Mouse (Mus musculus): ENCODE results near the gene Glipr2. TPM values are rescaled to one million over a fixed set of nuclear protein-coding genes. Genes with fewer than 3 reads are reported as not detected.

The Glipr2 gene
- total and polyA plus RNA-seq, 2 experiments from 2014 or later: 22.6 to 25.5 TPM

GRCm38 (mm10) chr4:43959523-43960179 is 2.5 kb downstream of the Glipr2 start:
- no peak overlapping the region for H3K9ac ChIP-seq
- ATAC-seq (no peak), DNase-seq (no peak)
- H3K27me3 ChIP-seq (ENCODE audit: insufficient read depth, low read length): no peaks in the 10 kb centered on the region
- H3K36me3 ChIP-seq (ENCODE audit: insufficient read depth): no peaks in the 10 kb centered on the region
- H3K4me1 ChIP-seq (ENCODE audit: insufficient read depth): peaks cover 6% of the 10 kb centered on the region
- no peaks in the 10 kb centered on the region for H3K9me3 ChIP-seq (ENCODE audit: low read length)
- H3K4me3 ChIP-seq (ENCODE audit: low read depth, low read length): no peak overlapping the region
- H3K27ac ChIP-seq (ENCODE audit: low read depth, low read length): no peak overlapping the region
- H3K4me2 ChIP-seq (ENCODE audit: low read depth): no peak overlapping the region
- 76% methylated on average over 9 of the region's 9 CpGs for WGBS
- no peak for TF ChIP-seq CTCF (IDR thresholded peaks at IDR 0.05; ENCODE audit: low read depth)

GRCm38 (mm10) chr4:43960207-43960606 is 3.0 kb downstream of the Glipr2 start:
- Histone ChIP-seq H3K4me2 (ENCODE audit: low read depth) (no peak overlapping the region), H3K27ac (ENCODE audit: low read depth, low read length) (no peak overlapping the region), H3K4me3 (ENCODE audit: low read depth, low read length) (no peak overlapping the region), H3K27me3 (ENCODE audit: insufficient read depth, low read length) (no peaks in the 10 kb centered on the region), H3K36me3 (ENCODE audit: insufficient read depth) (no peaks in the 10 kb centered on the region), H3K9me3 (ENCODE audit: low read length) (no peaks in the 10 kb centered on the region), H3K9ac (no peak overlapping the region), H3K4me1 (ENCODE audit: insufficient read depth) (peaks cover 6% of the 10 kb centered on the region)
- no peak for ATAC-seq
- no peak for TF ChIP-seq CTCF (IDR thresholded peaks at IDR 0.05; ENCODE audit: low read depth)
- DNase-seq: no peak
- 85% methylated on average over 6 of the region's 6 CpGs for WGBS

- Histone ChIP-seq H3K27me3 (ENCODE audit: insufficient read depth, low read length) (no peaks in the 10 kb centered on the region), H3K27ac (ENCODE audit: low read depth, low read length) (no peak overlapping the region), H3K9ac (no peak overlapping the region), H3K4me1 (ENCODE audit: insufficient read depth) (no peaks in the 10 kb centered on the region), H3K4me3 (ENCODE audit: low read depth, low read length) (no peak overlapping the region), H3K9me3 (ENCODE audit: low read length) (no peaks in the 10 kb centered on the region), H3K4me2 (ENCODE audit: low read depth) (no peak overlapping the region), H3K36me3 (ENCODE audit: insufficient read depth) (no peaks in the 10 kb centered on the region)
- DNase-seq: no peak
- ATAC-seq: no peak
- WGBS: 46% methylated on average over 2 of the region's 2 CpGs
- TF ChIP-seq CTCF (IDR thresholded peaks at IDR 0.05; ENCODE audit: low read depth): no peak
These were observed 7.2 kb downstream of the Glipr2 start for GRCm38 (mm10) chr4:43964326-43964833.

GRCm38 (mm10) chr4:43964951-43965684 is 7.9 kb downstream of the Glipr2 start:
- no peak overlapping the region for H3K4me3 ChIP-seq (ENCODE audit: low read depth, low read length)
- H3K27me3 ChIP-seq (ENCODE audit: insufficient read depth, low read length): no peaks in the 10 kb centered on the region
- TF ChIP-seq CTCF (IDR thresholded peaks at IDR 0.05; ENCODE audit: low read depth): no peak
- H3K36me3 ChIP-seq (ENCODE audit: insufficient read depth): no peaks in the 10 kb centered on the region
- DNase-seq: no peak
- no peak overlapping the region for H3K4me2 ChIP-seq (ENCODE audit: low read depth)
- no peaks in the 10 kb centered on the region for H3K9me3 ChIP-seq (ENCODE audit: low read length)
- H3K27ac ChIP-seq (ENCODE audit: low read depth, low read length): no peak overlapping the region
- no peaks in the 10 kb centered on the region for H3K4me1 ChIP-seq (ENCODE audit: insufficient read depth)
- ATAC-seq: no peak
- WGBS: 50% methylated on average over 4 of the region's 4 CpGs
- no peak overlapping the region for H3K9ac ChIP-seq

- no peaks in the 10 kb centered on the region for H3K4me1 ChIP-seq (ENCODE audit: insufficient read depth)
- no peak overlapping the region for H3K27ac ChIP-seq (ENCODE audit: low read depth, low read length)
- WGBS: 84% methylated on average over 7 of the region's 7 CpGs
- TF ChIP-seq CTCF (IDR thresholded peaks at IDR 0.05; ENCODE audit: low read depth): no peak
- no peak overlapping the region for H3K9ac ChIP-seq
- H3K4me3 ChIP-seq (ENCODE audit: low read depth, low read length): no peak overlapping the region
- no peak for DNase-seq
- H3K9me3 ChIP-seq (ENCODE audit: low read length): no peaks in the 10 kb centered on the region
- H3K27me3 ChIP-seq (ENCODE audit: insufficient read depth, low read length): no peaks in the 10 kb centered on the region
- no peak overlapping the region for H3K4me2 ChIP-seq (ENCODE audit: low read depth)
- no peaks in the 10 kb centered on the region for H3K36me3 ChIP-seq (ENCODE audit: insufficient read depth)
- ATAC-seq: no peak
These were observed 8.8 kb downstream of the Glipr2 start for GRCm38 (mm10) chr4:43965856-43966535.

GRCm38 (mm10) chr4:43968650-43969049 is 11.4 kb downstream of the Glipr2 start:
- H3K4me1 ChIP-seq (ENCODE audit: insufficient read depth): no peaks in the 10 kb centered on the region
- peaks cover 3% of the 10 kb centered on the region; the same call in 1 of the 2 replicates for H3K36me3 ChIP-seq (ENCODE audit: insufficient read depth)
- DNase-seq: no peak
- H3K27ac ChIP-seq (ENCODE audit: low read depth, low read length): no peak overlapping the region
- H3K27me3 ChIP-seq (ENCODE audit: insufficient read depth, low read length): no peaks in the 10 kb centered on the region
- no peak for ATAC-seq
- H3K4me2 ChIP-seq (ENCODE audit: low read depth): no peak overlapping the region
- H3K9ac ChIP-seq: no peak overlapping the region
- no peak overlapping the region for H3K4me3 ChIP-seq (ENCODE audit: low read depth, low read length)
- WGBS: 54% methylated on average over 13 of the region's 13 CpGs
- TF ChIP-seq CTCF (IDR thresholded peaks at IDR 0.05; ENCODE audit: low read depth): no peak
- no peaks in the 10 kb centered on the region for H3K9me3 ChIP-seq (ENCODE audit: low read length)
